Mouse (Mus musculus) megakaryocyte-erythroid progenitor cell, adult 5-6 weeks (primary cell): Measurements from ENCODE around the gene Nkd1. TPM values are rescaled to one million over a fixed set of nuclear protein-coding genes. Genes with fewer than 3 reads are reported as not detected.

ENCODE experiments used
- ATAC-seq: replicated peaks from 2 replicates; pipeline ENCODE4 v1.8.0; 2016; ENCODE audit warnings: mild to moderate bottlenecking, inconsistent platforms; ENCODE audit not compliant: severe bottlenecking, poor library complexity, low FRiP score, low TSS enrichment
- total RNA-seq, 2 experiments: library from RNA; stranded (forward) in 1 of 2; stranded (reverse) in 1 of 2; fragments of 200-1000, 215-1000 nt in 1 of 2; fragments of >200 nt in 1 of 2; fragmentation: Nextera tagmentation in 1 of 2; gene quantifications; 2 replicates each; pipeline ENCODE4 v1.2.3; 2014 to 2017

The Nkd1 gene
- total RNA-seq, 2 experiments from 2014 or later = not detected

DNA sequence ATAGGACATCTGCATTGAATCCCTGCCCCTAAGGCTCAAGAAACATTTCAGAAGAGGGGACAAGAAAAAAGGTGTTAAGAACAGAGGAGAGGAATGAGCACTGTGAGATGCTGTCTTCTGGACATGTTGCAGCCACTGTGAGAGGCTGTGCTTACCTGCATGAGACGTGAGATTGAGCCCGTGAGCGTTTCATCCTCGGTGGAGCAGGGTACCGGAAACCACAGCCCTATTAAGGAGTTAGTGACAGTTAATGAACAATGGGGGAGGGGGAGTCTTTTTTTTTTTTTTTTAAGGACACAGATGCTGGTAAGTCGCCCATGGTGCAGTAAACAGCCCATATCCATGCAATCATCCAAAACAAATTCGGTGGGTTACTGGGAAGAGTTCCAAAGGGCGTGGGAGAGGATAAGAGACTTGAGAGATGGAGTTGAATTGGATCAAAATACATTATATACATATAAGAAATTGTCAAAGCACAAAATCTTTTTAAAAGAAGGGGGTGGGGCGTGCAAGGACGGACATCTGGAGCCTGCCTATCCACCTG, 82.4 kb downstream of the Nkd1 start:
- no peak for ATAC-seq

DNA sequence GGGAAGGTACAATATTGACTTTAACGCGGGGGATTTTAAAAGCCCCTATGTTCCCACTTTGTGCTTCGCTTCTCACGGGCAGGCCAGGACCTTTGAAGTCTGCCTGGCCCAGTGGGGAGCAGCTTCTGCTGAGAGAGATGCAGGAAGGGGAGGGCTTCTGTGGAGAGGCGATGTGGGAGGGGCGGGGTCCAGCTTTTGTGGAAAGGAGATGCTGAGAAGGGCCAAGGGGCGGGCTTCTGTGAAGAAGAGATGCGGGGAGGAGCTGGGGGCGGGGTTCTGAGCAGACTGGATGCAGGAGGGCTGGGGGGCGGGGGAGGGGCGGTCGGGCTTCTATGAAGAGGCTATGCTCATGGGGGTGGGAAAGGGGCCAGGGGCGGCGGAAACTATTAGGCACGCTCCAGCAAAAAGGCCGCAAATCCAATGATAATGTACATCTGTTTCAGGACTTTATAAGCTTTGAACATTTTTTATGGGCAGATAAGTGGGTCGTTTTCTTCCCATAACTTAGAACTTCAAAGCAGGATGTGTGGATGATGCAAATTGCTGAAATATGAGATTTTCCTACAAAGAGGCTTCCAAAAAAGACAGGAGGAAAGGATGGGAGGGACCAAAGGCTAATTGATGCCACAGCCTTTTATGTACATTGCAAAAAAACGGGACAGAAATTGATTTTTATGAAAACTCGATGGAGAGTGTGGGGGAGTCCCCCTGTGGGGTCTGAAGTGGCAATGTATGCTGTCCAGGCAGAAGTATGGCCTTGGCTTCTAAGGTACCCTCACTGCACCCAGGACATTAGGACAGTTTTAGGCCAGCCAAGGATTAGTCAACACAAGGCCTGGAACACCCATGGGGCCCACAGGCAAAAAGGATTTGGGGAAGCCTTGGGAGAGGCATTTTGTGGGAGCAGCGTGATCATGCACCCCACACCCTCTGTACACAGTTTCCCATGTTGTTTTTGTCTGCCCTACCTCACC, 83.2 kb downstream of the Nkd1 start:
- no peak for ATAC-seq

DNA sequence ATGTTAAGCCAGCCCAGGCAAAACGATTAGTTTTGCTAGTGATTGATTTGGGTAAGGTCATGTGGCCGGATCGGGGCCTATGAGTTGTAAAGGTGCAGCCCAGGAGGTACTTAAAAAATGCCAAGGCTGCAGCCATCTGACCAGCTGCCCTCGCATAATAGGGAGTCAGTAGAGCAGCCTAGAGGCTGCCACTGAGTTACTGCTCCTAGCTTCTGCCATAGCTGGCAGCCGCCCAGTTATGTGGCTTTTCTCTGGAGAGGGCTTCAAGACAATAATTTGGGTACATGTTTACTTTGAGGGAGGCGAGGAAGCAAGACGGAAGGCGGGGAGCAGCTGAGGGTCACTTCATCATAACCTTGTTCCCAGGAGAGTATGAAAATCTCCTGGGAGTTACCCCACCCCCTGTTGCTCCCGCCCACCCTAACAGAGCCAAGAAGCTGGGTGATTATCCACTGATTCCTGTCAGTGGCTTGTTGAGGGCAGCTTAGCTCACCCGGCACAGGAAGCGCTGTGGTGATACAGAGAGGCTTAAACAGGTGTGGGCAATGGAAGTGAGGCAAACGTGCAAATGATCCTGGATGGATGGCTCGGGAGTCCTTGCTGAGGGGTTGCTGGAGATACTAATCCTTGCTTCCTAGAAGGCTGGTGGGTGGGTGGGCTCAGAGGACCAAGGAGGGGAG, 84.3 kb downstream of the Nkd1 start:
- ATAC-seq = no peak

DNA sequence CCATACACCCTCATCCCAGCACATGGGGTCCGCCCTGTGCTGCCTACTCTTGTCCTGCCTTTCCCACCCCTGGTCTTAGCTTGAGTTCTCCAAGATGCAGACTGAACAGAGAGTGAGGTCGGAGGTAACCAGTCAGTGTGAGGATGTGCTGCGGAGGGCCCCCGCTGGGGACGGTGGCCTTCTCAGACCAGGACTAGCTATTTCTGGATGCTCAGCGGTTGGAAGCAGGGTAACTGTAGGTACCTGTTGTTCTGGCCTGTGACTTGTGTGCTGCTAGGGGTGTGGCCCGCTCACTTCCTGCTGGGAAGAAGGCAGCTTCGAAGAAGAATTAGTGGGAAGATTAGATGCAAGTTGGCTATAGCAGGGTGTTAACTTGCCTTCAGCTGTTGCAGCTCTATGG, 87.9 kb downstream of the Nkd1 start:
- ATAC-seq = no peak

DNA sequence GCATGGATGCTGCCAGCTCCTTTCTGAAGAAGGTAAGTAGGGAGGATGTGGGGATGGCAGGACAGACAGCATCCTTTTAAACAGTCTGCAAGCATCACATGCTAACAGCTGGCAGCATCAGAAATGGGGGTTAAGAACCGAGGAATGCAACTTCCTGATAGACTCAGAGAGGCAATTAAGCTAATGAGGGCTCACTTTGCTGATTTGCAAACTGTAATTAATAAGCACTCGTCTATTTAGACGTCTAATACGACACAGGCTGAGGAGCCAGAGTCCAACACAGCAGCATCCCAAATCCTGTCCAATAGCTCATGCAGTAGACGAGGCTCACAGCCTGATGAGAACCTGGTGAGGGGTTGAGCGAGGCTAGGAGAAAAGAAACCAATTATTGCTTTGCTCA, 89.1 kb downstream of the Nkd1 start:
- ATAC-seq = no peak

GRCm38 (mm10) chr8:88614981-88615380, 93.8 kb downstream of the Nkd1 start:
- no peak for ATAC-seq

- no peak for ATAC-seq
Measured at GRCm38 (mm10) chr8:88618612-88619011, 97.5 kb downstream of the Nkd1 start.

GRCm38 (mm10) chr8:88619513-88619912, 98.4 kb downstream of the Nkd1 start:
- ATAC-seq = no peak

GRCm38 (mm10) chr8:88620931-88621330, 99.8 kb downstream of the Nkd1 start:
- ATAC-seq = no peak

DNA sequence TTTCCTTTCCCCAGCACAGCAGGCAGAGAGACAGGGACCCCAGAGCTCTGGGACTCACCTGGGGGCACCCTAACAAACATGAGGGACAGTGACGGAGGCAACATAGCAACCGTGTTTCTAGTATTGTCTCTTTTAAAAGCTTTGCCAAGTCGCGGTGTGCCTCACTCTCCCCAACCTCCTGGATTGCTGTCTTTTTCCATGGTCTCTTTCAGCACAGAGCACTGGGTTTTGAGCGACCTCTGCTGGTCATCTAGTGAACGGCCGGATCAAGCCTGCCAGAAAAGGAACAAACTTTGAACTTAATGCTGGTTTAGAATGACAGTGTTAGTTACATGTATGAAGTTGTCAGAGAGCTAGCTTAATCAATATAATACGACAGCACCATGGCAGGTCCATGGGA, 100.3 kb downstream of the Nkd1 start:
- ATAC-seq = peak; percentile 76

DNA sequence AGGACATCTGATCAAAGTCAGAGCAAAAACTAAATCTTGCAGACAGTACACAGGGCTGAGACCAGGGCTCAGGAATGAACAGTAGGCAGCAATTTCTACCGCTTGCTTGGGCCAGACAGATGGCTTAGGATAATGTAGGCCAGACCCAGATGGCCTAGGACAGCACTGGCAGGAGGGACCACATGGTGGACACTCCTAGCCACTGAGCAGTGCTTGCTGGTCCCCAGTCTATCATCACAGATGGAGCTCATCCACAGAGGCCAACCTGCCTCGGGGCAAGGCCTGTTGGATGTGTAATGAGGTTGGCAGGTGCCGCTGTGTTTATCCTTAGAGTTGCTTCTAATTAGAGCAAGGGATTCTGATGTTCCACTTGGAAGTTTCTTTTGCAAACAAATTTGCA, 102.2 kb downstream of the Nkd1 start:
- ATAC-seq = no peak

- no peak for ATAC-seq
Measured at GRCm38 (mm10) chr8:88624276-88624675, 103.1 kb downstream of the Nkd1 start.

GRCm38 (mm10) chr8:88626433-88626832, 105.3 kb downstream of the Nkd1 start:
- no peak for ATAC-seq

DNA sequence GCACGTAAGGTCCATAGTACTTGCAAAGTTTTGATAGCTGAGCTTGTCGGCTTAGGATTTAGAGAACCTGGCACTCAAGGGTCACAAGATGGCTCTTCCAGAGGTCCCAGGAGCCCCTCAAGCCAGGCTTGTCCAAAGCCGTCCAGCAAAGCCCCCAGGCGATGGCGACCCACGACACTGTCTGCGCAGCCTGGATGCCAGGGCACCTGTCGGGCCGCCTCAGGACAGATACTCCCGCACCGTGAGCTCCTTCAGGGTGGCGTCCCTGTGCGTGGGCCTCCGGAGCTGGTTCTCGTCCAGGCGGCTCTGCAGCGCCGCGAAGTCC, 105.7 kb downstream of the Nkd1 start:
- ATAC-seq = no peak

- no peak for ATAC-seq
Measured at GRCm38 (mm10) chr8:88627265-88627991, 106.3 kb downstream of the Nkd1 start.

- ATAC-seq = no peak
Measured at GRCm38 (mm10) chr8:88628001-88628774, 107.0 kb downstream of the Nkd1 start.

GRCm38 (mm10) chr8:88630225-88630624, 109.1 kb downstream of the Nkd1 start:
- no peak for ATAC-seq

GRCm38 (mm10) chr8:88631081-88631480, 109.9 kb downstream of the Nkd1 start:
- peak; percentile 42 for ATAC-seq

DNA sequence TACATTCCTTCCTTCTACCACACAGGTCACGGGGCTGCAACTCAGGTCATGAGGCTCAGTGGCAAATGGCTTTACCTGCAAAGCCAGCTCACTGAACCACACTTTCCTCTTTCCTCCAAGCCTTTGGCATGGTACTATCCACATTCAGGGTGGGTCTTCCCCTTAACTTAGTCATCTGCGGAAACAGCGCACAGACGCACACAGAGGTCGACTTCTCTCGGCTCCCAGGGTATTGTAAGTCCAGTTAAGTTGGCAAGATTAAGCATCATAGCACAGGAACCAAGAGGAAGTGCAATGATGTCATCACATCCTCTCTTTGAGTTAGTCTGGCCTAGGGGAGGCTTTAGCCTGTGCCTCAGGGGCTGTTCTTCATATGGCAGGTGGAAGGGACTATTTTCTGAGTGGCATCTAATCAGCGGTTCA, 112.2 kb downstream of the Nkd1 start:
- no peak for ATAC-seq
